Mouse (Mus musculus) heart, postnatal 10 days (tissue): ENCODE measurements around the gene Ddx27. TPM values are rescaled to one million over a fixed set of nuclear protein-coding genes. Genes with fewer than 3 reads are reported as not detected.

ENCODE experiments used
- DNase-seq, 2 experiments: peaks; one replicate each; pipeline ENCODE4 v3.0.0; 2021
- intact Hi-C: fragments of 180-260 bp; cut with DNase I; formaldehyde crosslinking; loops from one replicate; pipeline ENCODE4 v1.15.1; 2025
- total RNA-seq, 2 experiments: library from RNA; stranded (reverse); gene quantifications; 2 replicates each; pipeline ENCODE4 v1.2.3; 2021

Gene Ddx27
- total RNA-seq, 2 experiments from 2014 or later, result 17.5 to 18.3 TPM

DNA sequence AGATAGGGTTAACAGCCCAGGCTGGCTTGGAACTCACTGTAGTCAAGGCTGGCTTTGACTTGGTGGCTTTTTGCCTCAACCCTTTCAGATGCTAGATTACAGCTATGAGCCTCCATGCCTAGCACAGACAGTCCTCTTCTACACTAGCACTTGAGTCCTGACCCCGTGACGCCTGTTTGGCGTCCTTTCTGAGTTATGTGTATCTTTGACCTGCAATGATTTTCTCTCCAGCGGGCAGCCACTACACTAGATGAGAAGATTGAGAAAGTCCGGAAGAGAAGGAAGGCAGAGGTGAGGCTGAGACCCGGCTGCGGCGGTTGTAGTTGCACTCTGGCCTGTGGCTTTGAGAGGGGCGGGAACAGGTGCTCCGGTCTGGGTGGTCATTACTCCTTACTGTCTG, 4.4 kb downstream of the Ddx27 start:
- intact Hi-C loops, result no loop called here
- no peak for DNase-seq

GRCm38 (mm10) chr2:167028553-167028952, 13.6 kb downstream of the Ddx27 start:
- intact Hi-C loops, result no loop called here

GRCm38 (mm10) chr2:167030507-167030906, 15.5 kb downstream of the Ddx27 start:
- intact Hi-C loops, result no loop called here
- no peak for DNase-seq

More at GRCm38 (mm10) chr2:167028553-167028952, 13.6 kb downstream of the Ddx27 start:
- peak; percentile 33 to 40 for DNase-seq

DNA sequence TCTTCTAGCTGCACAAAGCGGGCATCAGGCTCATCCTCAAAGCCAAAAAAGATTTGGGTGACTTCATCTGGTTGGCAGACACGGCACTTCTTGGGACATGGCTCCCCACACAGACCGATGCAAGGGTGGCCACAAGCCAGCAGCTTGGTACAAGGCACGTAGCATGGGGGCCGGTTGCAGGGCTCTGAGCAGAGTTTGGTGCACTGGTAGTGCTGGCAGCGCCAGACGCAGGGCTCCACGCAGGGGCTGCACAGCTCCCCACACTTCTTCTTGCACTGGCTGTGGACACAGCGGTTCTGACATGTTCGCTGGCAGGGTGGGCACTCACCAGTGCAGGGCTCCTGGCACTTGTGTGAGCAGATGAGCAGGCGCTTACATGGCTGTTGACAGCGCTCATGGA, 22.7 kb downstream of the Ddx27 start:
- no peak for DNase-seq
- intact Hi-C loops, result no loop called here

- DNase-seq, result no peak
- intact Hi-C loops, result no loop called here
These were observed 23.3 kb downstream of the Ddx27 start for GRCm38 (mm10) chr2:167038297-167038696.

GRCm38 (mm10) chr2:167038716-167039115, 23.7 kb downstream of the Ddx27 start:
- no peak for DNase-seq
- intact Hi-C loops, result no loop called here

GRCm38 (mm10) chr2:167039386-167039785, 24.4 kb downstream of the Ddx27 start:
- no peak for DNase-seq
- intact Hi-C loops, result no loop called here

DNA sequence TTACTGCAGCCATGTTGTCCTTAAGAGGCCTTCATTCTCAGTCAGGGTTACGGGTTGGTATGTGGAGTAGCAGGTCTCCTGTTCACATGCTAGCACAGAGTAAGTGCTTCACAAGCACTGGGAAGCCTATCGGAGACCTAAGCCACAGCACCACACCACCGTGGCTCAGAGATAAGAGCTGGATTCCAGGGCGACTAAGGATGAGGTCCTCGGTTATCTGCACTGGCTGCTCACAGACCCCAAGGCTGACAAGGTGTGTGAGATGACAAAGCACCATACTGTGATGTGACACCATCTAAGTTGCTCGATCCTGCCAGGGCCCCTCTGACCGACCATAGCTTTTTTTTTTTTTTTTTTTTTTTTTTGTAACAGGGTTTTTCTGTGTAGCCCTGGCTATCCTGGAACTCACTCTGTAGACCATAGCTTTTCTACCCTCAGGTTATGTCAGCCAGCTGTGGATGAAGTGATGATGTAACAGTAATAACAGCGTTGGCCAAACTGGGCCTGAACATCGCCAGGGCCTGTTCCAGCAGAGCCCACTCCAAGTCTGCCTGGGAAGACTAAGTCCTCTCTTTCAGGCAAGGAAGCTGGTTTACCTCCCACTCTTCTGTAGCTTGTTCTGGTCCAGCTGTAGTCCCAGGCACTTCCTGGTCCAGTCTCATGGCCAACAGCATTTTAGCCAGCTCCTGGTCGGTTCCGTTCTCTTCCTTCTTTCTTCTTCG, 28.6 kb downstream of the Ddx27 start:
- DNase-seq, result no peak
- intact Hi-C loops, result no loop called here

- intact Hi-C loops, result no loop called here
- DNase-seq, result no peak
These were observed 33.2 kb downstream of the Ddx27 start for GRCm38 (mm10) chr2:167048223-167048622.

GRCm38 (mm10) chr2:167048698-167049358, 33.8 kb downstream of the Ddx27 start:
- intact Hi-C loops, result no loop called here
- DNase-seq, result no peak

DNA sequence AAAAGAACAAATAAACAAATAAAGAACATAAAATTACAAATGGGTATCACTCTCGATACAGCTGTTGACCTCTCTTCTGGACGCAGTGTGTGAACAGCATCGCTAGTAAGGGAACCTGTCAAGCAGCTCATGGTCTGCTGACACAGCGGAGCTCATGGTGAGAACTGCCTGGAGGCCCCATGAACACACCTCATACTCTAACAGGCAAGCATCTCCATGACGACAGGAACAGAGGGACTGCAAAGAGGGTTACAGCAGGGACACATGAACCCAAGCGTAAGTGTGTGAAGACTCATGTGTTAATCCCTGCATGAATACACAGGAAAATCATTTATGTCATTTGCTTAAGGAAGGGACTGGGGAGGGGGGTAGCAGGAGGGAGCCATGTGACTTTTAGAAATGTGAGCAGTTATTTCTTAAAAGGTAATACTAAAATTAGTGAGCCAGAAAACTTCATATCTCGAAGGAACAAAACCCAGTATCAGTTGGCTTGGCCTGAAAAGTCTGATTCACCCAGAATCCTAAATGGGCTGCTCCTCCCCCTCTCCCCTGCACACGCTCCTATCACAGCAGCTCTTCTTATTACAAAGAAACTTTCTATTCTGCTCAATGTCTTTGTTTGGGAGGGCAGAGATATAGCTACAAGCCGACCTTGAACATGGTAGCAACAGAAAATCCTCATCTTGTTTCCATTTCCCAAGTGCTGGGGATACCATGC, 38.3 kb downstream of the Ddx27 start:
- no peak for DNase-seq
- intact Hi-C loops, result no loop called here

DNA sequence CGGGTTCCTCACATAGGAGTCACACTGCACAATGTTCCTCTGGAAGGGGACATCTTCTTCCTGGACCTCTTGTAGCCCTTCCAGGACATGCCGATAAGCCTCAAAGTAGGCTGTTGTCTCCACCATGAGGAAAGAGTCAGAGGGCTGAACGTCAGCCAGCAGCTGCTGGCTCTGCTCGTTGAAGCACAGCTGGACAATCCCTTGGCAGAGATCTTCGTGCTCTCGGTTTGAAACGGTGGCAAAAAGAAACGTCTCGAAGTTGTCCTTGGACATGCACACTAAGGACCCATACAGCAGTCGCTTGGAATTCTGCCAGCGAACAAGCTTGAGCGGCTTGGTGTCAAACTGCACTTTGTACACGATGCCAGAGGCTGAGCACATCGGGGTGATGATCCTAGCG, 40.4 kb downstream of the Ddx27 start:
- intact Hi-C loops, result no loop called here
- DNase-seq, result peak; percentile 81 to 83

- DNase-seq, result no peak
- intact Hi-C loops, result no loop called here
These were observed 41.4 kb downstream of the Ddx27 start for GRCm38 (mm10) chr2:167056210-167056941.

- intact Hi-C loops, result no loop called here
- DNase-seq, result no peak
These were observed 41.9 kb downstream of the Ddx27 start for GRCm38 (mm10) chr2:167056942-167057323.

- intact Hi-C loops, result no loop called here
- DNase-seq, result peak in 1 of 2 experiments; percentile 32
These were observed 43.2 kb downstream of the Ddx27 start for GRCm38 (mm10) chr2:167058201-167058600.

GRCm38 (mm10) chr2:167058814-167059387, 43.9 kb downstream of the Ddx27 start:
- intact Hi-C loops, result no loop called here
- DNase-seq, result no peak

DNA sequence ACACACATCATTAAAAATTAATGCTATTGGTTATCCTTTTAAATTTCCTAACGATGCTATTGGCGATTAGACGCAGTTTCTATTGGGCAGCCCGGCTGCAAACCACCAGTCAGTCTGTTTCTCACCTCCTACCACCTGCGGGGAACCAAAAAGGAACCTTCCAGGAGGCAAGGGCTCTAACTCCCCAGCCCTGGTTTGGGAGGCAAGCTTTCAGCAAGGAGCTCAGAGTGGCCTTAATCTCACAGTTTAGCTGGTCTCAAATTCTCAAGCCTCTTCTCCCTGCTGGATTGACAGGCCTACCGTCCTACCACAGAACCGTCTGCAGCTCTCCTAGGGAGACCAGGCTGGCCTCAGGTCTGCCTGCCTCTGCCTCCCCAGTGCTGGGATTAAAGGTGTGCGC, 44.5 kb downstream of the Ddx27 start:
- DNase-seq, result no peak
- intact Hi-C loops, result no loop called here

- DNase-seq, result no peak
- intact Hi-C loops, result no loop called here
These were observed 45.0 kb downstream of the Ddx27 start for GRCm38 (mm10) chr2:167059960-167060359.

GRCm38 (mm10) chr2:167060360-167060759, 45.4 kb downstream of the Ddx27 start:
- DNase-seq, result no peak
- intact Hi-C loops, result no loop called here

DNA sequence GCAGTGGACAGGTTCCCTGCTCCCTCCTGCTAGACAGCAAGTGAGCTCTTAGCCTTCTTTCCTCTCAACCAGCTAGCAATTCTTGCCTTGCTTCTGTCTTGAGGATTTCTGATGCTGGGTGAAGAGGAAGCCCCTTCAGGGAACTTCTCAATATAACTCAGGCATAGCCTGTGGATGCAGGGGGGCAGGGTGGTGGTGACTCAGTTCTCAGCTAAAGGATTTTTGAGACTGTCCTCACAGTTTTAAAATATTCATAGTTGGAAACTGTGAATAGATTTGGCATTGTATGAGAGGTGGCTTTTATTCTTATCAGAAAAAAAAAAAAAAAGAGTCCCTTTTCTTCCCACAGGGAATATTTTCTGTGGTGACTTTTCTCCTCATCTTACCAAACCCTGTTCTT, 45.8 kb downstream of the Ddx27 start:
- no peak for DNase-seq
- intact Hi-C loops, result no loop called here
